Mouse (Mus musculus) yolk sac, embryonic 10.5 days (tissue): ENCODE results near the gene Mbnl1.

Source experiments
- DNase-seq: peaks from one replicate; pipeline ENCODE4 v3.0.0-alpha.2; 2017; ENCODE audit warnings: low spot score

Gene Mbnl1

DNA sequence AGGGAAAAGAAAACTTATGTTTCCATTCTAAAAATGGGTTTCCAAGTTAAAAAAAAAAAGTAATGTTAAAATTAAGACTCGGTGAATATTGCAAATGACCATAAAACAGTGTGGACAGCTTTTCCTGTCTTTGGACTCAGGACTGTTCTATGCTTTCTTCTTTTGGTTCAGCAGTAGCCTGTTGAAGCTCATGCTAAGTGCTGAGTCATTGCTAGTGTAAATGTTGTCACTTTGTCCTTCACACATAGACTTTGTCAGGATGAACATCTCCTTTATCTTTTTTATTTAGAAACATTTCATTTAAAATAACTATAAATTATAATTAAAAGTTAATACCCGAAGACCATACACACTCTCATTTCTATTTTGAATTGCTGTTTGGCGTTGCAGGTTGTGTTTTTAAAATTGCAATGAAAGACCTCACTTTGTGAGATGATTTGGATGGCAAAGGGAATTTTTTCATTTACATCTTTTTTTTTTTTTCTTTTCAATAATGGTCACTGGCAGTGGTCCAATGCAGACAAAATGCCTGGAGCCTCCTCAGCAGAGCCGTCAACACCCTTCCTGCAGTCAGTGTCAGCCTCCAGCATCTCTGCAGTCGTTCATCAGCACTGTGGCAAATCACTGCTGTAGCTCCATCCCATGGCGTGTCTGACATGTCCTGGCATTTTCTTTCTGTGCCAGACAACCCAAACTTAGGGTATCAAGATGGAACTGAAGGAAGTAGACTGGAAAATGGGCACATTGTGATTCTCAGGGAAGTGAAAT lies 96.4 kb downstream of the Mbnl1 start:
- no peak for DNase-seq

DNA sequence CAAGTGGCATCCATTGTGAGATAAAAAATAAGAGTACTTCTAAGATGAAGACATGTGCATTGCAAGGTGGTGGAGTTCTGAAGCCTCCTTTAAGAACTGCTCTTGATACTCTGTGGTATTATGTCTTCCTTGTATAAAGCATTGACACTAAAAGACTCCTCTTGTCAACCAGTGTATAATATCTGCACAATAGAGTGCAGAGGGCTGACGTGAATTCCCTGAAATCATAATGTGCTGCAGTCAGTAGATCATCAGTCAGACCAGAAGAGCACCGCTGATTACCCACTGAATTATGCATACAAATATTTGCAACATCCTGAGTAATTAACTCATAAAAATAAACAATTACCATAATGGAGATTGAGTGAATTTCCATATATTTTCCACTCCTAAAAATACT lies 97.2 kb downstream of the Mbnl1 start:
- DNase-seq = no peak

DNA sequence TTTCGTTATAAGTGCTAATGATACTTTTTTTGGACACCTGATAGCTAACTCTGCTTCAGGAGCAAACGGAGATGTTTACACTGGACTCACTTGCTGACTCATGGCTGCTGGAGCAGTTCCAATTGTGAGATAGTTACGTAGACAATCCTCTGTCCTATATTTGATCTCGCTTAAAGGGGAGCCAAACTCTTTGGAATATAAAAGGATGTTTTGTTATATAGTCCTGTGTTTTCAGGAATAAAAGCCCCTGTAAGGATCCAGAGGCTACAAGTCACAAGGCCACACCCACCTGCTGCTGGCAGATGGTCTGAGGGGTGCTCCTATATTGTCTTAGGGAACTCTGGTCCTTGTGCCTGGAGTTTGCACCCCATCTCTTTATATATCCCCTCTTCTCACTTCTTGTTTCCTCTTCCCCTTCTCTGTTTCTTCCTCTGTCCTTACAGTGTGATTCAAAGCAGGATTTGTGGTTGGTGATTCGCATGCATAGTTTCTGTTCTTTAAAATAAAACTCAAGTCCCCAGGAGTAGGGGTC lies 97.9 kb downstream of the Mbnl1 start:
- DNase-seq = no peak

DNA sequence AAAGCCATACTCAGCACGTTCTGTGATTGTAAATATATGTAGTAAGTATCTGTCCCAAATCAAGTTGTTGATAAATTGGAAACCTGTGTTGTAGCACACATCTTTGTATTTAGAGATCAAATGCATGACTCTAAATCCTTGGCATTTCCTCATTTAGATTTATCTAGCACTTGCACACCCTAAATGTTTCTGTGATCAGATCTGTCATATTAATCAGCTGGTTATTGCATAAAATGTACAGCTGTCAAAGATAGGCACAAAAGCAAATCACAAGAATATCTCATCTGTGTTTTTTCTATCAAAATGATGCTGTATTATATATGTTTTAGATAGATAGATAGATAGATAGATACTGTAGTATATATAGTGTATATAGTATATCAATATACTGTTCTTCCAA lies 98.9 kb downstream of the Mbnl1 start:
- no peak for DNase-seq

DNA sequence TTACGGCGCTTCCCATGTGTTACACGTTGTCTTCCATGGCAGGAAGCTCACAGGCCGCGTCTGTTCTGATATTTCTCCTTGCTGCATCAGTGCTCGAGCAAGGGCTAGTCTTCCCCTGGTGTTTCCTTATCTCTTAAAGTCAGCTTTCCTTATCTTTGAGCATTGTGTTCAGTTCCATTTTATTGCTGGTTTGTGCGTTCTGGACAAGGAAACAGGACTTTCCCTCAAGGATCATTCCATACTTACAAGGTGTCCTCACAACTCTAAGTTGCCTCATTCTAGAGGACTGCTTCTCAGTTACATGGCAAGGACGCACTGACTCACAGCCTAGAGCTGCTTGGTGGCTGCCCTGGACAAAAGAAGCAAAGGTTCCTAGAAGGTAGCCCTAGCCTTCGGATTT lies 101.6 kb downstream of the Mbnl1 start:
- DNase-seq = peak; percentile 35

DNA sequence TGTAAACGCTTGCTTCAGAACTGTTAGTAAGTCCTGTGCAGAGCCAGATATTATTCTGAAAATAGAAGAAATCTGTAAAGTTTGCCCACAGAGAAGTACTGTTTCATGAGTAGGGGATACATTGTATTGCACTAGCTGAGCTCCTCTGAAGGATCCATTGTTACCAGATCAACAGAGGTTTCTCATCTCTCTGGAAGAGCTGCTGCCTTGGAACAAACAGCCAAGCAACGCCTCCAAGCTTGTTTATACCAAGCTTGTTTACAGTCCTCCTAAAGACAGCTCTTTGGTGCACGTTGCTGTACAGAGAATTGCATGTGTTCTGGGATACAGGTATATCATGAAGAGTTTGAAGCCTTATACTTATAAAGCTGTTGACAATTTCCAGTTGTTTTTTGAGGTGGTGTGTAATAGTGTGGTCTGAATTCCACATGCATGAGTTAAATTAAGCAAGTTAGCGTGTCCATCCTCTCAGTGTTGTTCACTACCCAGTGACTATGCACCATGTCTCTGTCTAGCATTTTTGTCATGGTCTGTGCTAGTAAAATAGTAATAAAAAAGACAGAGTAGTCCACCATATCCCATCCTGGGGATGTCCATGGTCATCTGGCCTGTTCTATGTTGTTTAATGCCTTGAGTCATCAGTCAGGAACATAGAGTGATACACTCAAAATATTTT lies 102.4 kb downstream of the Mbnl1 start:
- DNase-seq = no peak

DNA sequence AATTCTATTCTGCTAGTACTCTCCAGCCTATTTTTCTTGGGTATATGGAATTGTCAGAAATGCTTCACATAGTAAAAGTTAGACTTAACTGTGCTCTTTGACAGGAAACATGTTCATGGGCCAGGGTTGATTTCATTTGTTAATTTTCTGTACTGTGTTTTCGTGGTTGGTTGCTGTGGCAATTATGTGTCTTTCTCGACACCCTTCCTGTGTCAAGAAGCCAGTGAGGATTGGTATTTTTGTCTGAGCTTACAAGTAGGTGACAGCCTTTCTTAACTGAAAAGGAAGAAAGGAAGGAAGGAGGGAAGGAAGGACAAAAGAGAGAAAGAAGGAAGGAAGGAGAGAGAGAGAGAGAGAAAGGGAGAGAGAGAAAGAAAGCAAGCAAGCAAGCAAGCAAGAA lies 103.3 kb downstream of the Mbnl1 start:
- DNase-seq = no peak

DNA sequence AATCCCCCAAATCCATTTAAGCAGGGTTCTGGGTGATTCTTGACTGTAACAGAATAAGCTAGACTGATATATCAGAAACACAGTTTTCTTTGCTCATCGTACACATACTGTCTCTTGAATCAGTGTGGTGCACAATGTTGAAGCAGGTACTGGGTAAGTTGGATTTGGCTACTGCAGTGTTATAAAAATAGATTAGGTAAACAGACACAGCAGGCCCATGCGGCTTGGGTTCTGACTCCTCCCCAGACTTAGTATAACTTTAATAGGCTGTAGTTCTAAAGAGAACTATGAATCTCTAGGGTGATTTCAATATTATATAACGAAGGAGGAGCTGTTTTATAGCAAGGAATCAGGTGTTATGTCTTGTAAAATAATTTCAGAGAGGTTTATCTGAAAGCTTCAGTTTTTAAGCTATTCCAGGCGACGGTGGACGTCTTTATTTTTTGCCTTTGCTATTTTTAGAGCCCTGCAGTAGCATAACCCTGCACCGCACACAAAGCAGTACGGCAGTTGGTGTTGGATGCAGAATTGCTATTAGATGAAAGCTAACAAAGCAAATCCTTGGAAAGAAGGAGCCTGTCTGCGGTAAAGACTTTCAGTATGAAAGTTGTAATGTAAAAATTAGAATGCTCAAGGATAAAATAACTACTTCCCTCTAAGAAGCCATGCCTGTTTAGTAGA lies 103.9 kb downstream of the Mbnl1 start:
- DNase-seq = no peak

DNA sequence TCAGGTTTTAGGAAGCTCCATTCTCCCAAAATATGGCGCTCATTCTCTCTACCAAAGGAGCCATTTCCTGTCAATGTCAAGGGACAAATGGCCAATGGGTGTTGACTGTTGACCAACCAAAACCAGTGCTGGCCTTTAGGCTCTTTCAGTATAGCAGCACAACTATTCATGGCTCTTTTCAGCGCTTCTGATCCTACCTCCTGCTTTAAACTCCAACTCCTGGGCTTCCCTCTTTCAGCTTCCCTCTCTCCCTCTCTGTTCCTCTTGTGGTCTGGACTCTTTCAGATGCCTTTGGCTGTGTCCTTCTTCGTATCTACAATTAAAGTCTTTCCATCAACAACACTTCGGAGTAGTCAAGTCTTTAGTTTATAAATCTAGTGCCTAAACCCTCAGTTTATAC lies 107.2 kb downstream of the Mbnl1 start:
- DNase-seq = no peak

DNA sequence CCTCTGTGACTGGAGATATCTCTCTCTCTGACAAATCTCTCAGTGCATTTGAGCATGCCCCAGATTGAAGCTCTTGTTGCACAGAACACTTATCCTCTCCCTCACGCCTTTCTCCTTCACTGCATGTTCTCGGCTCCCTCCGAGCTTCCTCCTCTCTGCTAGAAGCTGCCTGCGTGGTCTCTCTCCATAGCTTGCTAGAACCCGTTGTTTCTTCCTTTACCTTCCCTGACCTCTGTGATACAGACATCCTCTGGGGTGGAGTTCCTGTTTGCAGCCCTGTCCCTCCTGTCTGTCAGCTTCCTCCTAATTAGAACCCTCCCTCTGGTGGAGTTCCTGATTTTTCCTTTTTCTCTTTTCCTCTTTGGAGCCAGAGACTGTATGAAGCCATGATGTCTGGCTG lies 108.1 kb downstream of the Mbnl1 start:
- no peak for DNase-seq

DNA sequence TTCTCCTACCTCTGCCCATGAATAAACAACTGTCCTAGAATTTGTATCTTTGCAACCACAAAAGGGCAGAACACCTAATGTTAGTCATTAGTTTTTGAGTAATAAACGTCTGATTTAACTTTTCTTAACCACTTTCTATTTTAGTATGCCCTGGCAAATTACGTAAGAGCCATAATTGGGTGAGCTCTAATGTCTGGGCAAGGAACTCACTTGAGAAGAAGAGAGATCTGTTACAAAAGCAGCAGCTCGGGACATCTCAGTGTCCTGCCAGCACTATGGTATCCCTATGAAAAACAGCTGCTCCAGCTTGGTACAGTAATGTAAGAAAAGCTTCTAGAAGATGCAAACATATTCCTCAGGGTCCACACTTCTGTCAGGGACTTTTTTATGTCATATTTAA lies 109.5 kb downstream of the Mbnl1 start:
- DNase-seq = no peak

DNA sequence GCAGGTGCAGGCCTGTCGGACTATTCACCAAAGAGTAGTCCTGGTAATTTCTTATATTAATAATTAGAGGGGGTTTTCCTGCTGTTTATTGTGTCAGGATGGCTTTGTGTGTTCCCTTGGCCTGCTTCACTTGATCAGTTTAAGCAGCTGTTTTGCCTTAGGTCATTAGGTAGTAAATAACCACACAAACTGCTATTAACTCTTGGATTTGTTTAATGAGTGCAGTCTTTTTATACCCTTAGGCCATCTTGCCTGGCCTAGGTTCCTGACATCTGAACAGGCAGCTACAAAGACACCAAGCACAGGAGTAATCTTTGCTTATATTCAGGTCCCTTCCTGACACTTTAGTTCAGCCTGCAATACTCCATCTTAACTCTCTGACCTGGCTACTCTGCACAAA lies 110.0 kb downstream of the Mbnl1 start:
- no peak for DNase-seq

DNA sequence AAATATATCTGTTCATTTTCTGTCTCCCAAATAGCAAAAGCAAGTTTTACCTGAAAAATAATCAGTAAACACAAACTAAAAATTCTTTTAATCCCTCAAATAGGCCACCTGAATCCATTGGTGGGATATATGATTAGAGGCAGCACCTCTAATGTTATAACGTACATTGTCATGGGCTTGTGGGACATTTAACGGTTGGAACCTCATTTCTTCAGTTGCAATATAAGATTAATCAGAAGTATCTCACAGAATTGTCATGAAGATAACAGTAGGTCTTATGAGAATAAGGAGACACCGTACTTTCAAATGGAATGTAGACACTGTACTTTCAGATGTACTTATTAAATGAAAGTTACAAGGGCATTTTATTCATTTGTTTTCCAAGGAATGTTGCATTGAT lies 112.1 kb downstream of the Mbnl1 start:
- no peak for DNase-seq

DNA sequence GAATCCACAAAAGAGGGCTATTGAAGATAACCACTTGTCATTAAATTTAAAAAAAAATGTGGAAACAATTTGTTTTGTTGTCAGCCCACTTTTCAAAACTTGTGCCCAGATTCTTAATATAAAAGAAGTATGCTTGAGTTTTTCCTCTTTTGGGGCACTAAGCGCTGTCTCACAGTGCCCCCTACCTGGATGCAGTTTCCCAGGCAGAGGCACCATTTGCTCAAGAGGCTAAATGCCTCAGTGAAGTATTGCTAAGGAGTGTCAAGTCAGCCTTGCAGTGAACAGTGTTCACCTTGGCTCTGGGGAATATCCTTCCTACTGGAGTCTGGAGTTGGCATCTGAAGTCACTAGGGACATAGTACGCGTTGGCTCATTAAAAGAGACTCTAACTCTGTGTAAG lies 113.4 kb downstream of the Mbnl1 start:
- no peak for DNase-seq

DNA sequence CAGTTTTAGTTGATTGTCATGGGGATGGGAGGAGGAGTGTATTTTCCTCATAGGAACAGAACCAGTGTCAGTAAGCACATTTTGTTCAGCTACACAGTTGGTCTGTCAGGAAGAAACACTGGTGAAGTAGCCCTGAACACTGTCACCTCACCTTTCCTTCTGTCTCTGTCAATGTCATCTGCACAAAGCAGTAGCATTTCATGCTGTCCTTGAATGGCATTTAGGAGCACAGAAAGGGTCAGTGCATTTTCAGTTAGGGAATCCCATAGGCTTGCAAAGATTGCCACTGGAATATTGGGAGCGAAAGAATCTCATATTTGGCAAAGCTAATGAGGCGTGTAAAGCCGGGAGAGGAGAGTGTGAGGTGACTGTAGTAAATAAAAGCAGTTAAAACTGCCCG lies 114.5 kb downstream of the Mbnl1 start:
- no peak for DNase-seq

DNA sequence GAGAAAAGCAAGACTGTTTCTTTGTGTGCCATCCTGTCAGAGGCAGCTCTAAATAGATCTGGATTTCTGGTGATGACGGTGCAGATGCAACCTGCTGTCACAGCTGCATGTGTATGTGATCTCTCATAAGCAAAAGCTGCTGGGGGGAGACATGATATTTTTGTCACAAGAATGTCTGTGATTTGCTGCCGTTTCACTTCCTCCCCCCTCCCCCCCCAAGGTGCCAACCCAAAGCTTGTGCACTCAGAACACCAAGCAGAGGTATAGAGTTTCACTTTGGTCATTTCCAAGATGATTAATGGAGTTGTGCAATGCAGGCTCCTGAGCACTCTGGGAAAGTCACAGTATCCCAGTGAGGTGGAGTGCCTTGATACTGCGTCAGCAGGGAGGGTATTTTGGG lies 116.7 kb downstream of the Mbnl1 start:
- no peak for DNase-seq

DNA sequence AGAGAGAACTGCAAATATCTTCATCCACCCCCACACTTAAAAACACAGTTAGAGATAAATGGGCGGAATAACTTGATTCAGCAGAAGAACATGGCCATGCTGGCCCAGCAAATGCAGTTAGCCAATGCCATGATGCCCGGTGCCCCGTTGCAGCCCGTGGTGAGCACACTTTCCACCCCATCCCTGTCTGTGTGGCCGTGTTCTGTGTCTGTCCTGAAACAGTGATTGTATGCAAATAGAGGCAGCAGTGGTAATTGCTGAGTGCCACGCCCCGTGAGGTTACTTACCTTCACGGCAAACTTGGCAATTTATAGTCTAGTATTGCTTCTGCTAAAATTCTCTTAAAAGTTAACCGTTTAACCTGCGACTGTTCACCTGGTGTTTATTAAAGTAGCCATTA lies 123.0 kb downstream of the Mbnl1 start:
- no peak for DNase-seq

DNA sequence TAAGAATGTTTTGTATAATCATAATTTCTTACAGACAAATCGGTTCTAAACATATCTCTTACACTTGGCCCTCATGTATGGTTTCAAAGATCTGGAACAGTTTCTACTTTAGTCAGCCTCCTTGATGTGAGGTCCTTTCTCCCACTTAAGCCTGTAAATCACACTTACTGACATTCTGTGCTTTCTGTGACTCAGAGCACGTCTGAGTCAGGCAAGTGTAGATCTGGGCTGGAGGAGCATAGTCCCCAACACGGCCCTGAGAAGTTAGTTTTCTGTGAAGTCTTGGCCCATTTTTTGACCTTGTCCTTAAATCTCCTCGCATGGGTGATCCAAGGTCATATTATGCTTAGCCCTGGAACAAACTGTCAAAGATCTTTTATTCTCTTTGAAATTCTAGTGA lies 124.4 kb downstream of the Mbnl1 start:
- DNase-seq = no peak

DNA sequence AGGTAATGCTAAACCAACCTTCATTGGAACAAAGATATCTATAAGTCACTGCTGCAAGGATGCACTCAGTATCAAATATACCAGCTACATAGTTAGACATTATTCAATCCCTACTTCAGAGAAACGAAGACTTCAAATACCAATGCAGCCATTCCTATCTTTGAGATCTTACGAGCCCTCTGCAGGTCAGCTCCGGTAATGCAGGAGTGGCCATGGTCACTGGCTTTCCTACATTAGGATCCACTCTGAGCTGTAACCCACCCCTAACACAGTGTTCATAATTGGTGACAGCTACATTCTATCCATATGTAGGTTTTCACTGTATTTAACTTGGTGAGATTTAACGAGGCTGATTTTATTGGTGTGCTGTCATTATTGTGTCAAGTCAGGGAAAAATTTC lies 129.1 kb downstream of the Mbnl1 start:
- DNase-seq = no peak

DNA sequence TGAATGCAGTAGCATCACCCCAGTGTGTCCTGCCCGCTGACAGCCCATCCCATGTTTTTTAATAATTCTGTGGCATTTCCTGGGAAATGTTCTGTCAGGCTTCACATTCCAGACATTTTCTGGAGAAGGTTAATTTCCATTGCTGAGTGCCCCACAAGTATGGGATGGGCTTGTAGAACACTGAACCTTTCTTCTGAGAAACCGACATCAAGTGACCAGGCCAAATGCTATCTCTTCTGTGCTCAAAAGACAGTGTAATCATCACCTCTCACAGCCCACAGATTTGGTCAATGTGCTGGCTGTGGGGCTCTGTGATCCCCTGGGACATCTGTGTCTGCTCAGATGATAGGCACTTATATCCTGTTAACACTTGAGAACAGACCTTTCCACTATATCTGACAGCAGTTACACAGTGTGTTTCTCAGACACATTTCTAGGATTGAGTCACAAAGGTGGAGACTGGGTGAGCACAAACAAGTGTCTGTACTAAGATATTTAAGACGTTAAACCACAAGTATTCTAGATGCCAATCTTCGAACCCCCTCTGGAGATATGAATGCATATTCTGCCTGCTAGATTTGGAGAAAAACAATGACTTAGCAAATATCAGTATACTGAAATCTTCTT lies 130.4 kb downstream of the Mbnl1 start:
- DNase-seq = peak; percentile 36

DNA sequence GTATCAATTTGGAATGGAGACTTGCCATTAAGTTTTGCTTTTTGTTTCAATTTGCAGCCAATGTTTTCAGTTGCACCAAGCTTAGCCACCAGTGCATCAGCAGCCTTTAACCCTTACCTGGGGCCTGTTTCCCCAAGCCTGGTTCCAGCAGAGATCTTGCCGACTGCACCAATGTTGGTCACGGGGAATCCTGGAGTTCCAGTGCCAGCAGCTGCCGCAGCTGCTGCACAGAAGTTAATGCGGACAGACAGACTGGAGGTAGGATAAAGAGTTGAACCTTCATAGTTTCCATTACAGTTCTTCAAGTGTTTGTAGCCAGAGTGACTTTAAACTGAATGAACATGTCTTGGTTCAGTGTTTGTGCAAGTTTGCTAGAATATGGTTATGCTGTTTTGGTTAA lies 131.0 kb downstream of the Mbnl1 start:
- DNase-seq = no peak

DNA sequence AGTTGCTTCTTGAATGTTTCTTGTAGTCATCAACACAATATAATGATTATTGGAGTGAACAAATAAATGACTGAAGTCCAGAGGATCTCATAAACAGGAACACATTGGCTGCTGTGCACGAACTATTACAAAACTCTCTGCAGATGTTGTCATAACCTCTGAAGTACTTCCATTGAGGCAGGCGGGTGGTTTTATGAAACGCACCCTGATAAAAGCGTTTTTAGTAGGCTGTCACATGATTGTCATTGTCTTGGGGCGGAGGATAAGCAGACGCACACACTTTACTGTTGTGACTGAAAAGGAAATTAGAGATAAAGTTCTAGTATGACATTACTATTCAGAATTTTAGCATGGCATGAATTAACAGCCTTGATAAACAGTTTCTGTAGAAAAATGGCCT lies 131.6 kb downstream of the Mbnl1 start:
- DNase-seq = no peak

DNA sequence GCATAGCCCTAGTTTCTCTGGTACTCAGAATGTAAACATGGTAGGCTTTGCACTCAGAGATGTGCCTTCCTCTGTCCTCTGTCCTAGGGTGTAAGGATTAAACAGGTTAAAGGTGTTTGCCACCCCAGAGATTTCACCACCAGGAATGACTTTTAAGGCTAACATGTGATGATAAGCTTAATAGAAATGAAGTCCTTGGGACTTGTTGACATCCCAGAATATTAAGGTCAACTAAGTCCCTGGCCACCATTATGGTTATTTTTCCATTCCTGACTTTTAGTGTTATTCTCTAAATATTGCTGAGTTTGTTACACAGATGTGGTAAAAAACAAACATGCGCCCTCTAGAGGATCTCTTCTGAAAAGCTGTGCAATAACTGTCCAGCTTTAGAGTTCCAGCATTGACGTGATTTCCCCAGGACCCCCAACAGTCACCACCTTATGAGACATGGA lies 136.3 kb downstream of the Mbnl1 start:
- DNase-seq = no peak
